Mouse (Mus musculus): ENCODE measurements around the gene Fam13c. TPM values are rescaled to one million over a fixed set of nuclear protein-coding genes. Genes with fewer than 3 reads are reported as not detected.
A peak's percentile ranks its signal among the peaks of the same experiment; 100 is the strongest.

The Fam13c gene
- polyA plus RNA-seq, 1 experiment from 2014 or later: 8.5 TPM

DNA sequence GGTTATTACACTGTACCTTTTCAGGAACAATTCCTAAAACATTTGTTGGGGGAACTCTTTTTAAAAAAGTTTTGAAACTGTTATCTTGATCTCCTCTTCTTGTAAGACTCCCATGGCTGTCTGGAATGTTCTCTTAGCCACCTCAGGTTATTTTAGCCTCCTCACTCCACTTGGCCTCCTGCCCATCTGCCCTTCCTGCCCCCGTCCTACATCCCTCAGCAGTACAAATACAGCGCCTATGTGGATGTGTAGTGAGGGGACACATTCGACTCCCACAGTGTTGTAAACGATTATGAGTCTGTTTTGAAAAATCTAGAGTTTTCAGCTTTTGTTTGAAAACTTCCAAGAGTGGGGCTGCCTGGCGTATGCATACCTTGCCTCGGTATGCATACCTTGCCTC, 43.5 kb downstream of the Fam13c start:
- H3K4me3 ChIP-seq: no peak overlapping the region
- H3K36me3 ChIP-seq (replicated peaks): no peaks in the 10 kb centered on the region; the same call in 1 of the 2 replicates
- H3K4me1 ChIP-seq: peaks cover 10% of the 10 kb centered on the region; the same call in 1 of the 2 replicates
- H3K9me3 ChIP-seq: no peaks in the 10 kb centered on the region
- 86% methylated on average over 6 of the region's 6 CpGs for WGBS
- no peak overlapping the region for H3K27ac ChIP-seq (replicated peaks)
- no peaks in the 10 kb centered on the region for H3K27me3 ChIP-seq (replicated peaks; ENCODE audit: low read depth, poor library complexity, severe bottlenecking)
- no peak for DNase-seq (ENCODE audit: low spot score)

DNA sequence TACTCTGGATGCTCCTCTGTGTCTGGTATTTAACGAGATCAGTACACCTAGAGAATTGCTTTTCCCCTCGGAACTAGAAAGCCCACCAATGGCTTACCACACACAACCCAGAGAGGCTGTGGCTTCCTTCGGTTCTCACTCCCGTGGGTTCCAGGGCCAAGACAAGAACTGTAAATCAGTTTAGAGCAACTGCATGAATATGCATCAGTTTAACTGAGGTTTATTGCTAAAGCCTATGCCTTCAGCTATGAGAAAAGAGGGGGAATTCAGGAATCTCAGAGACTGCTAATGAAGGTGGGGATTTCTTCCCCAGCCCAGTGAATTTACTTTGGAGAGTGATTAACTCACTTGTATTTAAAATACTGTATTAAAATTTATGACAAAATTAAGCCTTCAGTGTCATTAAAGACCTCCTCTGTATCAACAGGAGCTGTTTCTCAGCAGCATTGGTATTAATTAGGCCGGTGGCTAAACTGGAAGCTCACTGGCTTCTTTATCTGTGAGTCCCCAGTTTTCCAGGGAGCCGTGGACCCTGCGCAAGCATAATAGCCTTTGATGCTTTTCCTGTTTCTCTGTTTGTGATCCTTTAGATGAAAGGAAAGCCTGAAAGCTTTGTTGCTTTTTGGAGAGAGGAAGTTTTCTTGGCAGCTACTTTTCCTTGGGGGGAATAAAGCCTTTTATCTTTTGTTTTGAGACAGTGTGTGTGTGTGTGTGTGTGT, 44.4 kb downstream of the Fam13c start:
- no peaks in the 10 kb centered on the region for H3K9me3 ChIP-seq
- no peaks in the 10 kb centered on the region for H3K36me3 ChIP-seq (replicated peaks)
- H3K4me1 ChIP-seq: peaks cover 10% of the 10 kb centered on the region; the same call in 1 of the 2 replicates
- H3K27me3 ChIP-seq (replicated peaks; ENCODE audit: low read depth, poor library complexity, severe bottlenecking): no peaks in the 10 kb centered on the region
- DNase-seq (ENCODE audit: low spot score): no peak
- 0 out of 2 replicates have a peak overlapping the region, but pooled peaks have one; percentile 11 for H3K4me3 ChIP-seq
- WGBS: 34% methylated on average over 7 of the region's 7 CpGs
- 0 out of 2 replicates have a peak overlapping the region, but pooled peaks have one; percentile 35 for H3K27ac ChIP-seq (replicated peaks)

GRCm38 (mm10) chr10:70485287-70485612, 45.0 kb downstream of the Fam13c start:
- H3K27ac ChIP-seq (replicated peaks): no peak overlapping the region
- H3K27me3 ChIP-seq (replicated peaks; ENCODE audit: low read depth, poor library complexity, severe bottlenecking): no peaks in the 10 kb centered on the region
- H3K4me1 ChIP-seq: peaks cover 10% of the 10 kb centered on the region; the same call in 1 of the 2 replicates
- peak; percentile 62 for DNase-seq (ENCODE audit: low spot score)
- H3K9me3 ChIP-seq: no peaks in the 10 kb centered on the region
- H3K4me3 ChIP-seq: 0 out of 2 replicates have a peak overlapping the region, but pooled peaks have one; percentile 11
- no peaks in the 10 kb centered on the region for H3K36me3 ChIP-seq (replicated peaks)
- 23% methylated on average over 7 of the region's 7 CpGs for WGBS

DNA sequence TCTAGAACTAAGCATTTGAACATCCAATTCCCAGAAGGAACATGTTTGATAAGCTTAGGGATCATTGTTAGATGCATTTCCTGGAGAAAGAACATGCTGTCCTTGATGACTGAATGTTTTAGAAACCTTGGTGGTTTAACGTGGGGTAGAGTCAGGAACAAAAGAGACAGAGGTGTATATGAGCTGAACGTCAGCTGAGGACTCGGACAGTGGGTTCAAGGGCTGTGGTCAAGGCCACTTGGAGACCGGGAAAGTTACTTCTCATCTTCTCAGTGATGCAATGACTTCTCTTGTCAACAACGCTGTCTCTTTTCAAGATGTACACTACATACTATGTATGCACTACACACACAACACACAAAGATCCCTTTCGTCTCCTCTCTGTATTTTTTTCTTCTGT, 46.4 kb downstream of the Fam13c start:
- no peaks in the 10 kb centered on the region for H3K9me3 ChIP-seq
- no peak overlapping the region for H3K4me3 ChIP-seq
- peaks cover 10% of the 10 kb centered on the region; the same call in 1 of the 2 replicates for H3K4me1 ChIP-seq
- H3K36me3 ChIP-seq (replicated peaks): no peaks in the 10 kb centered on the region
- WGBS: 90% methylated on average over 6 of the region's 6 CpGs
- no peak overlapping the region for H3K27ac ChIP-seq (replicated peaks)
- no peaks in the 10 kb centered on the region for H3K27me3 ChIP-seq (replicated peaks; ENCODE audit: low read depth, poor library complexity, severe bottlenecking)
- no peak for DNase-seq (ENCODE audit: low spot score)

DNA sequence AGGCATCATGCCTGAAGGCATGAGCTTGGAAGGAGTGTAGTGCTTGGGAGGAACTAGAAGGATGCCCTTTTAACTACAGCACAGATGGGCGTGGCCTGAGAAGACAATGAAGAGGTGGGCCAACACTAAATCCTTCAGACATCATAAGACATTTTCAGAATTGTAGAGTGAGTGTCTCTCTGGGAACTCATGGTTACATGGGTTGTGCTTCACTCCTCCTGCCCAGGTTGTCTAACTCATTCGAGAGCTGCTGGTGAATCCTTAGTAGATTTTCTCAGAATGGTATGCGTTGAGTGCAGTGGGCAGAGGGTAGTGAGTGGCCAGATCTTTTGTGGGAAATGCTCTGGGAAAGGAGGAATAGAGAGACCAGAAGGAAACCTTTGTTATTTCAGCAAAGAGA, 53.6 kb downstream of the Fam13c start:
- Histone ChIP-seq H3K4me1 (0 out of 2 replicates have a peak, but pooled peaks cover 5% of the 10 kb centered on the region), H3K36me3 (replicated peaks) (no peaks in the 10 kb centered on the region), H3K4me3 (no peak overlapping the region), H3K27ac (replicated peaks) (no peak overlapping the region), H3K27me3 (replicated peaks; ENCODE audit: low read depth, poor library complexity, severe bottlenecking) (no peaks in the 10 kb centered on the region), H3K9me3 (no peaks in the 10 kb centered on the region)
- 88% methylated on average over 3 of the region's 3 CpGs for WGBS
- no peak for DNase-seq (ENCODE audit: low spot score)

- H3K27ac ChIP-seq (replicated peaks): no peak overlapping the region
- 0 out of 2 replicates have a peak, but pooled peaks cover 5% of the 10 kb centered on the region for H3K4me1 ChIP-seq
- 69% methylated on average over 2 of the region's 2 CpGs for WGBS
- H3K9me3 ChIP-seq: no peaks in the 10 kb centered on the region
- H3K36me3 ChIP-seq (replicated peaks): no peaks in the 10 kb centered on the region
- no peak overlapping the region for H3K4me3 ChIP-seq
- DNase-seq (ENCODE audit: low spot score): no peak
- H3K27me3 ChIP-seq (replicated peaks; ENCODE audit: low read depth, poor library complexity, severe bottlenecking): no peaks in the 10 kb centered on the region
Observed at GRCm38 (mm10) chr10:70494441-70494840, 54.2 kb downstream of the Fam13c start.

GRCm38 (mm10) chr10:70495106-70496104, 55.1 kb downstream of the Fam13c start:
- no peak for DNase-seq (ENCODE audit: low spot score)
- Histone ChIP-seq H3K27ac (replicated peaks) (no peak overlapping the region), H3K36me3 (replicated peaks) (no peaks in the 10 kb centered on the region), H3K27me3 (replicated peaks; ENCODE audit: low read depth, poor library complexity, severe bottlenecking) (no peaks in the 10 kb centered on the region), H3K4me3 (no peak overlapping the region), H3K9me3 (no peaks in the 10 kb centered on the region), H3K4me1 (0 out of 2 replicates have a peak, but pooled peaks cover 5% of the 10 kb centered on the region)
- WGBS: 85% methylated on average over 4 of the region's 4 CpGs

- H3K36me3 ChIP-seq (replicated peaks): no peaks in the 10 kb centered on the region
- H3K27ac ChIP-seq (replicated peaks): no peak overlapping the region
- no peaks in the 10 kb centered on the region for H3K9me3 ChIP-seq
- no peak for DNase-seq (ENCODE audit: low spot score)
- H3K27me3 ChIP-seq (replicated peaks; ENCODE audit: low read depth, poor library complexity, severe bottlenecking): no peaks in the 10 kb centered on the region
- H3K4me1 ChIP-seq: 0 out of 2 replicates have a peak, but pooled peaks cover 5% of the 10 kb centered on the region
- H3K4me3 ChIP-seq: no peak overlapping the region
Observed at GRCm38 (mm10) chr10:70496938-70497337, 56.7 kb downstream of the Fam13c start.

DNA sequence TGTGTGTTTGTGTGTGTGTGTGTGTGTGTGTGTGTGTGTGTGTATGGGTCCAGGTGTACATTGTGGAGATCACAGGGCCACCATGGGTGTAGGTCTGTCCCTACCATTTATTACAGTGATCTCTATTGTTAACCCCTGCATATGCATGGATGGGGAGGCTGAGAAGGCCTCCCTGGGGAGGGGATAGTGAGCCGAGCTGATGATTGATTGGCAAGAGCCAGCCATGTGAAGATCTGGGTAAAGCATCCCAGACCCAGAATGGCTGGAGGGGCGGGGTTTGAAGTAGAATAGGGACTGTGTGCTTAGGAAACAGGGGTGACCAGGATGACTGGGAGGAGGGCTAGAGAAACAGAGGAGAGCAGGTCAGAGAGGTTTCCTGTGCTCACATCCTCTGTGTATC, 58.0 kb downstream of the Fam13c start:
- no peaks in the 10 kb centered on the region for H3K36me3 ChIP-seq (replicated peaks)
- H3K27me3 ChIP-seq (replicated peaks; ENCODE audit: low read depth, poor library complexity, severe bottlenecking): no peaks in the 10 kb centered on the region
- no peak for DNase-seq (ENCODE audit: low spot score)
- H3K4me1 ChIP-seq: 0 out of 2 replicates have a peak, but pooled peaks cover 5% of the 10 kb centered on the region
- 55% methylated on average over 2 of the region's 2 CpGs for WGBS
- no peaks in the 10 kb centered on the region for H3K9me3 ChIP-seq
- no peak overlapping the region for H3K27ac ChIP-seq (replicated peaks)
- no peak overlapping the region for H3K4me3 ChIP-seq

GRCm38 (mm10) chr10:70499246-70499645, 59.0 kb downstream of the Fam13c start:
- Histone ChIP-seq H3K27ac (replicated peaks) (no peak overlapping the region), H3K27me3 (replicated peaks; ENCODE audit: low read depth, poor library complexity, severe bottlenecking) (no peaks in the 10 kb centered on the region), H3K4me1 (0 out of 2 replicates have a peak, but pooled peaks cover 5% of the 10 kb centered on the region), H3K4me3 (no peak overlapping the region), H3K9me3 (no peaks in the 10 kb centered on the region), H3K36me3 (replicated peaks) (no peaks in the 10 kb centered on the region)
- WGBS: 54% methylated on average over 13 of the region's 13 CpGs
- DNase-seq (ENCODE audit: low spot score): no peak

DNA sequence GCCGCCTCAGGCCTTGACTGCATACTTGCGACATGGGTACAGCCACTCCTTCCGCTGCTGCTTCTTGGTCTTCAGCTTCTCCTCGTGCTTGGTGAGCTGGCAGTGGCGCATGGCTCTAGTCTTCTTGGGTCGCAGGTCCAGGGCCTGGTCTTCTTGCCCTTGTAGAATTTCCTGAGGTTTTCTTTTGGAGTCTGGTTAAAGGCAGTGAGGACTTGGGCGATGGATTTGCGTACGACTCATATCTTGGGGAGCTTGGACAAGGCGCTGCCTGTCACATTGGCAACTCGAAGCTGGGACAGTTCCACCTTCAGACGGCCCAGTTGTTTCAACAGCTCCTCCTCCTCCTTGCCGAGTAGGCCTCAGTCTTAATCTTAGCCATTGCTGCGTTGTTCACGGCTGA, 64.6 kb downstream of the Fam13c start:
- peaks cover 4% of the 10 kb centered on the region; the same call in 1 of the 2 replicates for H3K4me1 ChIP-seq
- WGBS: 90% methylated on average over 15 of the region's 15 CpGs
- DNase-seq (ENCODE audit: low spot score): no peak

DNA sequence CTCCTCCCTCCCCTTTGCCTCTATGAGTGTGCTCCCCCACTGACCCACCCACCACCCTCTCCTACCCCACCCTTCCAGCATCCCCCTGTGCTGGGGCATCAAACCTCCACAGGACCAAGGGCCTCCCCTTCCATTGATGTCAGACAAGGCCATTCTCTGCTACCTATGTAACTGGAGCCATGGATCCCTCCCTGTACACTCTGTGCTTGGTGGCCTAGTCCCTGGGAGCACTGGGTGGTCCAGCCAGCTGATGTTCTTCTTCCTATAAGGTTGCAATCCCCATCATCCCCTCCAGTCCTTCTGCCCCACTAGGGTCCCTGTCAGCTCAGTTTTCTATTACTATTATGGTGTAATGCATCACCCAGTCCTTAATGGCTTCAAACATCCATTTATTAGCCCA, 65.1 kb downstream of the Fam13c start:
- DNase-seq (ENCODE audit: low spot score): no peak
- H3K27me3 ChIP-seq (replicated peaks; ENCODE audit: low read depth, poor library complexity, severe bottlenecking): no peaks in the 10 kb centered on the region
- no peak overlapping the region for H3K4me3 ChIP-seq
- peaks cover 4% of the 10 kb centered on the region; the same call in 1 of the 2 replicates for H3K4me1 ChIP-seq
- H3K36me3 ChIP-seq (replicated peaks): no peaks in the 10 kb centered on the region
- H3K27ac ChIP-seq (replicated peaks): no peak overlapping the region
- peaks cover 8% of the 10 kb centered on the region; the same call in 1 of the 2 replicates for H3K9me3 ChIP-seq

More for the DNA sequence above, 64.6 kb downstream of the Fam13c start:
- Histone ChIP-seq H3K36me3 (replicated peaks) (no peaks in the 10 kb centered on the region), H3K4me3 (no peak overlapping the region), H3K27ac (replicated peaks) (no peak overlapping the region), H3K27me3 (replicated peaks; ENCODE audit: low read depth, poor library complexity, severe bottlenecking) (no peaks in the 10 kb centered on the region), H3K9me3 (peaks cover 8% of the 10 kb centered on the region; the same call in 1 of the 2 replicates)
